Mouse (Mus musculus): ENCODE data around the gene Cntnap2.
"Not testable (repeated sequence)": the region's sequence is repeated elsewhere in the genome, so short reads cannot be mapped to it uniquely, and the experiment has no call there.

Gene Cntnap2

DNA sequence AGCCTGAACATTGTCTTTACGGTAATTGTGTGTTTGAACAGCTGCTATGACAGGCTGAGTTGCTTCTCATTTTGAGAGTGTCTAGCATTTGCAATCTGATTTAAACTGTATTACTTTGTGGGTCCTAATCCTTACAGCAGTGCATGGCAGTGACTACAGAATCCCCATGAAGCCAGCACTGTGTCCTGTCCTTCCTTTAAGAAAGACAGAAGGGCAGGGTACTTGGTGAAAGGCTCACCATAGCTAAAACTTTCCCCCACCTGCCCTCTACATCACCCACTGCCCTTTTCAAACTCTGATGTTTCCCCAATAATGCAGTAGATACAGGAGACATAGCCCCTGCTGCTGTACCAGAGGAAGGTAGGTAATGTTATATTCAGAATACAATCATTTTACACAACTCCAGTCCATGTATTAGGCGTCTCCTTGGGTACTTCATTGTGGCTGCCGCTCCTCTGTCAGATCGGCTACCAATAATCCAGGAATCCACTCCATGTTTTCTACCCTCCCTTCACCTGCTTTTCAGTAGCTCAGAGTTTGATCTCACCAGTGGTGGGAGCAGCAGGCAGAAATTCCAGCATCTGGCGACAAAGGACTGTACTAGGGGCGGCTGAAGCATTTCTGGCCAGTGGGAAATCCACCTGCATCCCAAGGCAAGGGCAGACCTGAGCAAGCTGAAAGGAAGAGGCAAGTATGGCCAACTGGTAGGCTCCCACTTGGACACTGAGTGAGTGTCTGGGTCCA is 2184.9 kb downstream of the Cntnap2 start:
- DNase-seq (ENCODE audit: low read depth), result peak; percentile 87

DNA sequence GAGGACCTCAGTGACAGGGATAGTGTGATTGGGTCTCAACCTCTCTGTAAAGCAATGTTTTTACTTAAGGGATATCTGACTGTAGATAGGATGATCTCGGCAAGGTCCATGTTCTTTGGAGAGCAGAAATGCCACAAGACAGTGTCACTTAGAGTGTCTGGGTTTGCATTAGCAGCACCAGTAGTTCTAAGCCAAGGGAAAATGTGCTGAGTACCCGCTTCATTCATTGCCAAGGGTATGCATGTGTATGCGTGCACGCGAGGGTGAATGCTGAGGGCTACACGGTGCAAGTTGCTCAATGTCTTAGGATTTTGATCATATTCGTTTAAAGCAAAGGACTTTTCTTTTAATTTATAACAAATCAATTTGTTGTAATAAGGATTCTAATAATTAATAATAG is 2185.5 kb downstream of the Cntnap2 start:
- no peak for DNase-seq (ENCODE audit: low read depth)

DNA sequence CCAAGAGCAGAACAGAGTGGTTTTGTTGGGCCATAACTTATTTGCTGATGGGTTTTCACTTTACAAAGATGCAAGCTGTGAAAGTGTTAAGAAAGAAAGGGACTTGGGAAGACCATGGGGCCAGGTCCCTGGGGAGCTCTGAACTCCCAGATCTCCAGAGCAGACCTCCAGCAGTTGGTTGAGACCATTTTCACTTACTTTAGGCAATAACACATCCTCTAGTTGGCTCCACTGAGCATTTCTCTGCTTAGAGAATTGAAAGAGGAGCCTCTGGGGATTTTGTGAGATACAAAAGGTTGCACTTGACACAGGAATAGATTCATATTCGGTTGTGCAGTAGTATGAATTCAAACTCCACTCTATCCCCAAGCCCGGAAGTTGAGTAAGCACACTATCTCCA is 2196.1 kb downstream of the Cntnap2 start:
- DNase-seq (ENCODE audit: low read depth), result no peak

DNA sequence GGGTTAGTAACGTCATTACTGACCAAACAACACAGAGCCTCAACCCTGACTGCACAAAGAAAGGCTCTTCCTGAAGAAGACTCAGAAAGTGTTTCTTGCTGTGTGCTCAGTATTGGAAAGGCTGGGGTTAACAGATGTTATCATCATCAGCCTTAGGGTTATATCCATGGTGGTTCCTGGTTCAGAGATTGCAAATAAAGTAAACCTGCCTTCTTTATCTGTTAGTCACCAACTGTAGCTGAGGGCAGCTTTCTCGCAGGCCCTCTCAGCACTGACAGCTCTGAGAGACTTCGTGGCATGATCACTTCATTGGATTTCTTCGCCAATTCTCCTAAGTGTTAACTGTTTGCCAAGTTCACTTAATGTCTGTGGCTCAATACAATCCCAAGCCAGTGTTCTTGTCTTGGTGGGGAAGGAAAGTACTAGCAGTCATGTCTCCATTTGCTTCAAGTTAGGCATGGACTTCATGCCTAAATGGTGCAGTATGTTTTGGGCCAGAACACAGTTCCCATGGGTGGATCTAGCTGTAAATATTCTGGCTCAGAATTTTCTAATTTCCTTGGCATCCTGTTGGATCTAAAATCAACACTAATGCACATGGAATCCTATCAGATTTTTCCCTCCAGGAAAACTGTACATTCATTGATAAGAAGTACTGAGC is 2197.2 kb downstream of the Cntnap2 start:
- DNase-seq (ENCODE audit: low read depth), result no peak

DNA sequence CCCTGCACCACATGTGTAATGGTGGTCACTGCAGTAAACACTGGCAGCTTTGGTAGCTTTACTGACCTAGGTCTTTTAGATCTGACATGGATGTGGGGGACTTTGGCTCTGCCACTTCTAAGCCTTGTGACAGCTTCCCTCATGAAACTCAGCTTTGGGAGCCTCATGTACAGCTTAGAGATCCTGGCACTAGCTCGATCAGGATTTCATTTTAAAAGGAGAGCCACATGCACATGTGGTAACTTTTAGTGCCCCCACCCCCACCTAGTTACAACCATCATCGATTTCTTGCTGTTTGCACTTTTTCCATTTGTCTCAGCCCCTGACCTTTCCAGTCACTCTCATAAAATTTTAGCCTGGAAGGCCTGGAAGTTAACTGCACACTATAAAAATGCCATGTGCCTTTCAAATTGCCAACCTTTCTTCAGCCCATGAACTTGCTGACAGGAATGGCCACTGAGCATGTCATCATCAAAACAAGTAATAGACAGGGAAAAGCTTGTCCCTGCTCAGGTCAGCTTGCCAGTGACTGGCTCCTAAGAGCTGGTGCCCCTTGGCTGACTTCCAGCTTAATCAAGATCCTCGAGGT is 2197.9 kb downstream of the Cntnap2 start:
- DNase-seq (ENCODE audit: low read depth), result no peak

DNA sequence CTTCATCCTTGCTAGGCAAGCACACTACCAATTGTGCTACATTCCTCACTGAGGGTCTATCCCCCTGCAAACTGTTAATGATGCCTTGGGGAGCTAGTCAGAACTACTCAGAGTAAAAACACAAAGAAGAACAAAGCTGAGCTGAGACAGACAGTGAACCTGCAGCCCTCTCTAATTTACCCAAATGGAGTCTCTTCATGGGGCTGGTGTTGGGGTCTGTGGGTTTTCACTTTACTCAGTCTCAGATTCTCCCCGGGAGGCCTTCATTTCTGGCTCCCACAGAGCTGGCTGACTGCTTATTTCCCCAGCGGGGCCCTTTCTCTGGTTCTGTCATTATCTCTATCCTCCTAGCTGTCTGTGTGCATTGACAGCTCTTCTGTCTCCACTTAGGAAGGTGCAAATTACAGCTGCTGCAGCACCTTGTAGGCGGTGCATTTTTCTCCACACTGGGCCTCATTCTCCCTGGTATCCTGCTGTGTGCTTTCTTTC is 2200.5 kb downstream of the Cntnap2 start:
- DNase-seq (ENCODE audit: low read depth), result no peak

DNA sequence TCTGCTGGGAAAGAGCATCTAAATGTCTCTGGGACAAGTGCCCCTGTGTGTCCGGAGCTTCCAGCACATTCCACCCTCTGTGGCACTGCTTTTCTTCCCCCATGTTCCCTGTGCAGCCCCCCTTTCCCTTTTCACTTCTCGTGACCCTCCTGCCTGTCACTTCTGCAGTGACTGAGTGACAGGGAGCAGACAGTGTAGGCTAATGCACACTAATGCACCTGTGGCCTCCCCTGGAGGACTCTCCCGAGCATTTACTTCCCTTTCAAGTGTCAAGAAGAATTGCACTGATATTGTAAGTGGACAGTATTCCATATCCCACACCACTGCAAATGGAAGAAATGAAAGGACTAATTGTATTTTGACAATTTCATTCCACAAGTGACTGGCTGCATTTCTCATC is 2208.1 kb downstream of the Cntnap2 start:
- no peak for DNase-seq (ENCODE audit: low read depth)

DNA sequence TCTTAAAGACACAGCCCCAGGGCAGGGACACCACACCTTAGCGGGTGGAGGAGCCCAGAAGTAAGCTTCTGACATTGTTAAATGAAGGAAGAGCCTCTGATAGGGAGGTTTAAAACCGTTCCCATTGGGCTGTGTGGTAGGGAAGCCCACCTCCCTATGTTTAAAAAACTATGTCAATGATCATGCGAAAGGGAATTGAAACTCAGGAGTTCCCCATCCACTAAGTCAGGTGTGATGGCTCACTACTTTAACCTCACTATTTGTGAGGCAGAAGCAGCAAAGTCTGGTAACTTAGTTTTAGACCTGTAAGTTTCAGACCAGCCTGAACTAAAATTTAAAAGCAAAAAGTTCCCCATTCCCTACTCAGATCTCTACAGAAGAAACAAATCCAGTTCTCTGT is 2210.3 kb downstream of the Cntnap2 start:
- DNase-seq (ENCODE audit: low read depth), result no peak

DNA sequence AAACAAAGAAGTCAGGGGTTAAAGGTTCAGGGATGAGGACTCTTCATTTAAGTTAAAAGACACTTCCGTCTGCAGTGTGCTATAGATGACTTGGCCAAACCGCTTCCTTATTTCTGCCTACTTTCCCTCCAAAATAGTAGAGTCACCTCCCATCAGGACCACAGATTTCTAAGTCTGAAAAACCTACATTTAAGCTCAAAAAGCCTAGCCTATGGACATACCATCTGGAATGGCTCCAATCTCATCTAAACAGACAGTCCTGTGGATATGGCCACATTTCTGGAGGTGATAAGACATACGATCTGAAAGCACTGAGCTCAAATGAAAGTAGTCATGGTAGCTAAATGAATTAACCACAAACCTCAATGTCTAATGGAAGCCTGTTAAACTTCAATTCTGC is 2212.4 kb downstream of the Cntnap2 start:
- no peak for DNase-seq (ENCODE audit: low read depth)

DNA sequence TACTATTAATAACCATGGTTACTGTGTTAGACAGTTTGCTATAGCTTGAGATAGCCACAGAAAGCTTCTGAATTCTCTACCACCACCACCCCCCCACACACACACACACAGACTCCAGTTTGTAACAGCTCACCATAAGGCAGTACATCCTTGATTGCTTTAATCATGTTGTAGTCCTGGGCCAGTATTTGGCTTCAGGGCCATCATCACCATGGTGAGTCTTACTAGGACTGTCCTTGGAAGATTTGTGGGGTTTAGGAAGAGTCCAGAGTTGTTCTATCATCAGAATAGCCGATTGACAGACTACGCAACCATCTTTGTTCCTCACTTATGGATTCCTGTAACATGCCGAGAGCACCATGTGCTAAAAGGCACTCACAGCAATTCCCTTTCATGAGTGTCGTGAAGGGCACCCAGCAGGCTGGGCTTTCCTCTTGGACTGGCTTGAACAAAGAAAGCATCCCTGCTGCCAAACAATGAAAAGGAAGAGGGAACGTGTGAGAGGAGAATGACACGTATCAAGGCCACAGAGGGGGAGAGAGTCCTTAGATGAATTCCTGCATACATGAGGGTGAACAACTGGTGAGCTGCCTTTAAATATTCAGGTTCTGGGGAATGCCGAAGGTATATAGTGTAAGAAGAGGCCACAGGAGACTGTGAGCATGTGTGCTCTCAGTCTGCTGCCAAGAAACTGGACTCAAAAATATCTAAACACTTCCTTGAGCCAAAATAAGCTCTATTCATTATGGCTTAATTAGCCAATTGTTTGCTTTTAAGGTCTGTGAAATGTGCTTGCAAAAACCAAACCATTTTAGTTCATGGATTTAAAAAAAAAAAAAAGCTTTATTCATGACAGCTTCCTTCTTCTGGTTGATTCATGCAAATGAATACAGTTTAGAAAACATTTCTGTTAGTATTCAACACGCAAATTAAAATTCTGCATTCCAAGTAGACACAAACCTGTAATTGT is 2213.7 kb downstream of the Cntnap2 start:
- no peak for DNase-seq (ENCODE audit: low read depth)

DNA sequence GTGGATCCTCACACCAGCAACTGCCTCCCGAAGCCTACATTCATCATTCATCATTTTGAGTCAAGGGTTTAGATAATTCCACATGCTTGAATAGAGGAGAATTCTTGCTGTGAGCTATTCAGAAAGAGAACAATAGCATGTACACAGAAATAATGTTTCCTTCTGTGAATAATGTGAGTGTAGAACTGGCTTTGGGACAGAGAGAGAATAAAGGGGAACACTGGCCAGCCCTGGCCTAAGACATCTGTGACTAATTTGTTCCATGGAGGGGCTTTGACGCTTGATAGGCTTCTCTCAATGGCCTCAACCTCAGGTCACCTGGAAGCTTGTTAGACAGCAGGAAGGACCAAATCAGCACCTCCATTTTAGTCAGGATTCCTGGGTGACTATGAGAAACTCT is 2215.9 kb downstream of the Cntnap2 start:
- DNase-seq (ENCODE audit: low read depth), result no peak

DNA sequence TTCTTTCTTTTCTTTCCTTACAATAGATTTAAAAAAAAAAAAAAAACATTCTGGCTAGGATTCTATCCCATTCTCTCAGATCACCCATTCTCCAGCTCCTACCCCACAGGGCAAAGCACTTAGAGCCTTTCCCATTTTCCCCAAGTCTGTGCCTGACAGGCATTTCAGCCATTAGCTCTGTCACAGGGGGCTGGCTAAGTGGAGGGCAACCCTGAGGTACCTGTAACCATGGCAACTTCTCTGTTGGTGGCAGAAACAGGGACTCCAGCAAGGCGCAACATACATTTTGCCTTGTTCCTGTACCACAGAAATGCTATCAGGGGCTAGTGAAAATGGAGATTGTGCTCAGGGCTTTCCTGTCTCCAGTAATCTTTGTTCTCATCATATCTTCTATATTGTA is 2220.0 kb downstream of the Cntnap2 start:
- DNase-seq (ENCODE audit: low read depth), result no peak

DNA sequence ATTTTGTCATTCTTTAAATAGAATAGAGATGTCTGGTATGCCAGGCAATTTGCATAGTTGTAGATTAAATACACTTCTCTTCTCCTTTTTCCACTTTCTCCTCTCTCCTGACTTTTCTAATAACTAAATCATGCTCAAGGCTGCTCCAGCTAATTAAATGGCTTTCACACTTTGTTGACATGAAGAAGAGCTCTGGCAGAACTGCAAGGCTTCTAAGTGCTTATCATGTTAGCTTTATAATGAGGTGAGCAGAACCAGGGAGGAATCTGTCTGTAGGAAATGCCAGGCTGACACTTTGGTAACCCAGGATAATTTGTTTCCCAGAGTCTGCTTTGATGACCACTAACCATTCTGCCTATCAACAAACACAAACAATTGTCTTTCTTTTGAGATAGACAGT is 2222.4 kb downstream of the Cntnap2 start:
- DNase-seq (ENCODE audit: low read depth), result no peak

DNA sequence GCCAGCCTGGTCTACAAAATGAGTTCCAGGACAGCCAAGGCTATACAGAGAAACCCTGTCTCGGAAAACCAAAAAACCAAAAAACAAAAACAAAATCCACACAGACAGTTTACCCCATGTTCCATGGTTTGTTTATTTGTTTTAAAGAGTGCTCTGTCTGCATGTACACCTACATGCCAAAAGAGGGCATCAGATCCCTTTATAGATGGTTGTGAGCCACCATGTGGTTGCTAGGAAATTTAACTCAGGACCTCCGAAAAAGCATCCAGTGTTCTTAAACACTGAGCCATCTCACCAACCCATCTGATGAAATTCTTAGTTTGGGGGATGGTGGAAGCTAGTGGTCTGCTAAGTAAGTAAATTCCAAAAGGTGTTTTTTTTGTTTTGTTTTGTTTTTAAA is 2225.6 kb downstream of the Cntnap2 start:
- no peak for DNase-seq (ENCODE audit: low read depth)

DNA sequence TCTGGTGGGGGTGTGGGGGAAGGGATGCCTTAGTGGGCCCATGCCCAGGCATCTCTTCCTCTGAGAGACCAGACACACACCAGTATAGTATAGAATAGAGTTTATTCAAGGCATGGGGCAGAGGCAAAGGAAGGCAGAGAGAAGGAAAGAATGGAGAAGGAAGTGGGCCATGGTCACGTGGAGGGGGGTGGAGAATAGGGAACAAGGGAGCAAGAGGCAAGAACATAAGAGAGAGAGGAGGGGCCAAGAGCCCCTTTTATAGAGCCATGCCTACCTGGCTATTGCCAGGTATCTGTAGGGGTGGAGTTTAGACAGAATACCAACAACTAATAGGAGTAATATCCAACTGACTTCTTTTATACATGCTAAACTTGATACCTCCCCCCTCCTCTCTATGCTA is 2226.6 kb downstream of the Cntnap2 start:
- no peak for DNase-seq (ENCODE audit: low read depth)

DNA sequence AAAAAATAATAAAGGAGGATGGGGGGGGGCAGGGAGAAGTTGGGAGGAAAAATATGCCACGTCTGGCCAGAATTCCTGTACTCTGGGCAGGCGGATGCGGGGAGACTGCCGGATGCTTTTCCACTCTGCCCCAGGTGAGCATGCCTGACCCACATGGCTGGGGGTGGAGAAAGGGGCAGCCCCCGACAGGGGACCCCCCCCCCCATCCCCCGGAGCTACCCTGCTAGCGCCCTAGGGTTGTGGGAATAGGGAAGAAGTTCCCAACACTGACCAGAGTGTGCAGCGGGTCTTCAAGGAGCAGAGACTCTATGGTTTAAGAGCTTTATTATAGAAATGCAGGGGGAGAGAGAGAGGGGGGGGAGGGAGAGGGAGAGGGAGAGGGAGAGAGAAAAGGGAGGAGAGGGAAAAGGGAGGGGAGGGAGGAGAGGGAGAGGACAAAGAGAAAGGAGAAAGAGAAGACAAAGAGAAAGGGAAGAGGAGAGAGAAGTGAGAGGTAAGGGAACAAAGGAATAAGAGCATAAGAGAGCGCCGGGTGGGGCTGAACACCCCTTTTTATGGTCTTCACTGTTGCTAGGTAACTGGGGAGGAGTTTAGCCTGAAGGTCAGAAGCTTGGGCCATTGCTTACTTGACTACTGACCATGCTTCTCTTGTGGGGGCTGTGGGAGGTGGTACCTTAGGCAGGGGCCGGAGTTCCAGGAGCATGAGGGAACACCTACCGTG is 2227.2 kb downstream of the Cntnap2 start:
- not testable (repeated sequence) for DNase-seq (ENCODE audit: low read depth)

DNA sequence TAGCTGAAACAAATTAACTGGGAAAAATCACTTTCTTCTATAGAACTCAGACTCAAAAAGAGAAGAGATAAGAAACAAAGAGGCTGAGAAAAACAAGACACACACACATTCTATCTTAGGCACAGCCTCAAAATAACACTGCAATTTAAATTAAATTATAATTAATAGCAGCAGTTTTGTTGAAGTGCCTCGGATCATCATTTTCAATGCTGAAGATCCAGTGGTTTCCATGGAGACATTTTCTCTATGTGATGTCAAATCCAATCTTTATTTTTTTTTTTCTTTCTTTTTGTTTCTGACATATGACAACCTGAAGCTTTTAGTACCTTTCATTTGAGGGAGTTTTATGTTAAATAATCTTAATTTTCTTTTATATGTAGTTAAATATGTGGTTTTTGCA is 2228.6 kb downstream of the Cntnap2 start:
- no peak for DNase-seq (ENCODE audit: low read depth)

DNA sequence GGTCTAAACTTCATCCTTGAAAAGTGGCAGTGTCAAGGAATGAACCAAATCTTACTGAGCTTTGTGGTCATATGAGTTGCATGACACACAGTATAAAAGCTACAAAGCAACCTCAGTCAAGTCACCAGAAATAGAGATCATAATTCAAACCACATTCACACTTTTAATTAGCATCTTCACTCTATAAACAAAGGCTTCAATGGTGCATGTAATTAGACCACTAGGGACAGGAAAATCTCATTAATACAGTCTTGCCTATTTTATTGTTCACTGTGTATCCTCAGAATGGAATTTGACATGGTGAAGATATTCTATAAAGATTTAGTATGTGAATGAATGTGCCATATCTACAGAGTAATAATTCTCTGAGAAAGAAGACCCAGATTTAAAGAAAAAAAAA is 2232.8 kb downstream of the Cntnap2 start:
- DNase-seq (ENCODE audit: low read depth), result no peak

DNA sequence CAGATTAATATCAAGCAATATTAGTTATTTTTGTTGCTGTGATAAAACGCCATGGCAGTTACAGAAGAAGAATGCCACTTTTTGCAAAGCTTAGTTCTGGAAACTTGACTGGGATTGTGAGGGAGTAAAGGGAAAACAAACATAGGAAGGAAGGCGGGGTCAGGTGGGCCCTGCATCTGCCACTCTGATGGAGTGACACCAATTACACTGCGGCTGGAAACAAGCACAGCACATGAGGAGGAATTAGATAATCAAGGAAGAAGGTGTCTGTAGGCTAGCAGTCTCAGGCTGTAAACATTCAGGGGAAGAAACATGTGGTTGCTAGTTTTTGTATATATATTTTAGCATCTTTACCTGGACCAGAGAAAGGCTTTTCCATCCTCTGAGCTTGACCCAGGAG is 2233.3 kb downstream of the Cntnap2 start:
- DNase-seq (ENCODE audit: low read depth), result no peak

DNA sequence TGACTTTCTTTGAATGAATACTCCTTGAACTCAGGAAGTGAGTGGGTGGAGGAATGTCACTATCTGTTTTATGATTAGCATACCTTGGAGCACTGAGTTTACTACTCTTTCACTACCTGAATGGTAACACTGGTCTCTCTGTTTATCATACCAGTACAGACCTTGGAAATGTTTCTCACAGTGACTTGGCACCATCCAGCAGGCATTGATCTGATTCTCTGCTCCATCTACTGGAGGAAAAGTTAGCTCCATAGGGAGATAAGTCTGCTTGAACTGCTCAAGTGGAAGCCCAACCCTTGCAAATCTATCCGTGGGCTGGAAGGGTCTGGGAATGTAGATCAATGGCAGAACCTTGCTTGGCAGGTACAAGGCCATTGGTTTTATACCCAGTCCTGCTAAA is 2235.3 kb downstream of the Cntnap2 start:
- DNase-seq (ENCODE audit: low read depth), result no peak

DNA sequence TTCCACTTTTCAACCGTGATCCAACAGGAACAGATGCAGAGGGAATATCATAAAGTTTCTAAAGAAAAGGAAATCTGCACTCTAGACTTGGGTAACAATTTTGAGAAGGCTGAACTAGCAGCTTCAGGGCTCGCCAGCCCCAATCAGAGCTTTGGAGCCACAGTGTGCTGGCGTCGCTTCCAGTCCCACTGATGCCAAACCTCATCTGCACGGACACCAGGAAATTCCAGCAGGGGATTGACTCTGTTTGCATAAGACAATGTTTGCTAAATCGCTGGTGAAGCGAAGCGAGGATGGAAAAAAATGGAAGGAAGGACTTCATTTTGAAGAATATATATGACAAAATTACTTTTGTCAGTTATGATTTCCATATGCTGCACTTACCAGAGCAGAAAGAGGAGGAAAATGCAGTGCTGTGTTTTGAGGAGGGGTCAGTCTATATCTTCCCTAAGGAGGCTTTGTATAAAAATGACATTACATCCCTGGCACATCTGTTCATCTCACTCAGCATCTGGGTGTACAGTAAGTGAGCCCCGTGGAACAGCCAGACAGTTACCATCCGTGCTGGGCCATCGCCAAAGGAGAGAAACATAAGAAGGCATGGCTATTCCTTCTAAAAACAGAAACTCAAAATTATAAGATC is 2245.8 kb downstream of the Cntnap2 start:
- DNase-seq (ENCODE audit: low read depth), result no peak

All from c-Kit-positive CD71-positive TER-119-negative erythroid progenitor cells, embryonic 14.5 days (primary cell).